Mouse (Mus musculus) CH12.LX (cell line): ENCODE measurements around the gene Dpep1.
"Not testable (repeated sequence)": the region's sequence is repeated elsewhere in the genome, so short reads cannot be mapped to it uniquely, and the experiment has no call there.

Experiments
- CTCF ChIP-seq, 2 experiments: IDR thresholded peaks in 1 of 2; conservative IDR thresholded peaks in 1 of 2; 2 replicates each; pipeline ENCODE4 v1.5.1; 2011 to 2012; ENCODE audit warnings: low read depth in 2 of 2, low read length in 2 of 2, improper control_type of control experiment in 1 of 2, inconsistent platforms in 1 of 2, mild to moderate bottlenecking in 1 of 2, moderate library complexity in 1 of 2
- E2F4 ChIP-seq: IDR thresholded peaks from 2 replicates; pipeline ENCODE4 v1.6.1; 2011; ENCODE audit warnings: low read depth, low read length, improper control_type of control experiment; ENCODE audit not compliant: insufficient replicate concordance
- EP300 ChIP-seq: IDR thresholded peaks from 2 replicates; pipeline ENCODE4 v1.6.1; 2011; ENCODE audit warnings: low read length, improper control_type of control experiment
- ETS1 ChIP-seq: conservative IDR thresholded peaks from 2 replicates; pipeline ENCODE4 v1.6.1; 2012; ENCODE audit warnings: low read depth, mild to moderate bottlenecking, inconsistent platforms, low read length, improper control_type of control experiment, moderate library complexity
- HCFC1 ChIP-seq: IDR thresholded peaks from 2 replicates; pipeline ENCODE4 v1.6.1; 2012; ENCODE audit warnings: low read depth, mild to moderate bottlenecking, inconsistent platforms, low read length, improper control_type of control experiment
- MEF2A ChIP-seq: IDR thresholded peaks from 2 replicates; pipeline ENCODE4 v1.6.1; 2014; ENCODE audit warnings: low read depth, mild to moderate bottlenecking, inconsistent platforms, low read length, improper control_type of control experiment, borderline replicate concordance
- POLR2A ChIP-seq: IDR thresholded peaks from 2 replicates; pipeline ENCODE4 v1.6.1; 2011; ENCODE audit warnings: low read depth, mild to moderate bottlenecking, improper control_type of control experiment, low read length
- RCOR1 ChIP-seq: conservative IDR thresholded peaks from 2 replicates; pipeline ENCODE4 v1.6.1; 2012; ENCODE audit warnings: low read depth, mild to moderate bottlenecking, inconsistent platforms, low read length, improper control_type of control experiment
- ZMIZ1 ChIP-seq: IDR thresholded peaks from 2 replicates; pipeline ENCODE4 v1.6.1; 2012; ENCODE audit warnings: low read depth, mild to moderate bottlenecking, inconsistent platforms, low read length, improper control_type of control experiment

- TF ChIP-seq ETS1; CTCF (conservative IDR thresholded peaks at IDR 0.05 in 1 of 2, IDR thresholded peaks at IDR 0.05 in 1 of 2; ENCODE audit: low read depth in 2 of 2, low read length in 2 of 2); E2F4; RCOR1; EP300; HCFC1; ZMIZ1; POLR2A; MEF2A: not testable (repeated sequence)
Measured at GRCm38 (mm10) chr8:123230326-123230725, 44.3 kb downstream of the Dpep1 start.
